Mouse (Mus musculus): Measurements from ENCODE around the gene Olfr541. TPM values are rescaled to one million over a fixed set of nuclear protein-coding genes. Genes with fewer than 3 reads are reported as not detected.

Gene Olfr541
- polyA plus RNA-seq, 1 experiment from 2014 or later: not detected

- Histone ChIP-seq H3K27me3 (ENCODE audit: insufficient read depth, poor library complexity, severe bottlenecking) (no peaks in the 10 kb centered on the region), H3K27ac (no peak overlapping the region), H3K9me3 (no peaks in the 10 kb centered on the region), H3K36me3 (no peaks in the 10 kb centered on the region), H3K4me1 (no peaks in the 10 kb centered on the region), H3K4me3 (no peak overlapping the region)
- WGBS: 70% methylated on average over 6 of the region's 6 CpGs
- no peak for DNase-seq (ENCODE audit: low spot score)
Measured at GRCm38 (mm10) chr7:140748116-140748826, 51.2 kb downstream of the Olfr541 start.

GRCm38 (mm10) chr7:140748827-140749160, 51.7 kb downstream of the Olfr541 start:
- H3K9me3 ChIP-seq: no peaks in the 10 kb centered on the region
- no peaks in the 10 kb centered on the region for H3K4me1 ChIP-seq

GRCm38 (mm10) chr7:140754556-140754955, 57.5 kb downstream of the Olfr541 start:
- Histone ChIP-seq H3K4me1 (no peaks in the 10 kb centered on the region), H3K9me3 (no peaks in the 10 kb centered on the region), H3K4me3 (no peak overlapping the region), H3K36me3 (no peaks in the 10 kb centered on the region), H3K27ac (no peak overlapping the region), H3K27me3 (ENCODE audit: insufficient read depth, poor library complexity, severe bottlenecking) (no peaks in the 10 kb centered on the region)
- no peak for DNase-seq (ENCODE audit: low spot score)

More at GRCm38 (mm10) chr7:140748827-140749160, 51.7 kb downstream of the Olfr541 start:
- no peak overlapping the region for H3K4me3 ChIP-seq
- DNase-seq (ENCODE audit: low spot score): no peak
- no peak overlapping the region for H3K27ac ChIP-seq
- H3K36me3 ChIP-seq: no peaks in the 10 kb centered on the region
- 77% methylated on average over 3 of the region's 3 CpGs for WGBS
- no peaks in the 10 kb centered on the region for H3K27me3 ChIP-seq (ENCODE audit: insufficient read depth, poor library complexity, severe bottlenecking)

Other genes with a start within 250 kb of the Olfr541 start
- not detected in 2 replicates for gene Olfr533, start 233.9 kb upstream of the Olfr541 start, polyA plus RNA-seq (2016; fragmentation: Nextera tagmentation; extraction: Ambion mirVana)
- not detected in 2 replicates for gene Olfr535, start 213.1 kb upstream of the Olfr541 start, polyA plus RNA-seq (2016; fragmentation: Nextera tagmentation; extraction: Ambion mirVana)
- not detected in 2 replicates for gene Olfr536, start 189.9 kb upstream of the Olfr541 start, polyA plus RNA-seq (2016; fragmentation: Nextera tagmentation; extraction: Ambion mirVana)
- gene Olfr538, start 129.4 kb upstream of the Olfr541 start, polyA plus RNA-seq (2016; fragmentation: Nextera tagmentation; extraction: Ambion mirVana): not detected in 2 replicates
- gene Olfr46, start 96.0 kb upstream of the Olfr541 start, polyA plus RNA-seq (2016; fragmentation: Nextera tagmentation; extraction: Ambion mirVana): not detected in 2 replicates
- not detected in 2 replicates for gene Olfr61, start 68.3 kb upstream of the Olfr541 start, polyA plus RNA-seq (2016; fragmentation: Nextera tagmentation; extraction: Ambion mirVana)
- gene Olfr53, start 50.8 kb upstream of the Olfr541 start, polyA plus RNA-seq (2016; fragmentation: Nextera tagmentation; extraction: Ambion mirVana): not detected in 2 replicates
- not detected in 2 replicates for gene Olfr539, start 37.3 kb upstream of the Olfr541 start, polyA plus RNA-seq (2016; fragmentation: Nextera tagmentation; extraction: Ambion mirVana)
- gene Olfr45, start 15.3 kb upstream of the Olfr541 start, polyA plus RNA-seq (2016; fragmentation: Nextera tagmentation; extraction: Ambion mirVana): not detected in 2 replicates
- not detected in 2 replicates for gene Cyp2e1, start 66.5 kb downstream of the Olfr541 start, polyA plus RNA-seq (2016; fragmentation: Nextera tagmentation; extraction: Ambion mirVana)
- 0.16 and 0.49 TPM in 2 replicates for gene Syce1, start 90.6 kb downstream of the Olfr541 start, polyA plus RNA-seq (2016; fragmentation: Nextera tagmentation; extraction: Ambion mirVana)
- gene Zfp941, start 124.9 kb downstream of the Olfr541 start, polyA plus RNA-seq (2016; fragmentation: Nextera tagmentation; extraction: Ambion mirVana): 1.0 and 1.1 TPM in 2 replicates
- 0.85 TPM in 1 of 2 replicates, not detected in the other for gene Urah, start 137.8 kb downstream of the Olfr541 start, polyA plus RNA-seq (2016; fragmentation: Nextera tagmentation; extraction: Ambion mirVana)
- not detected in 2 replicates for gene Scgb1c1, start 148.3 kb downstream of the Olfr541 start, polyA plus RNA-seq (2016; fragmentation: Nextera tagmentation; extraction: Ambion mirVana)
- not detected in 2 replicates for gene Odf3, start 150.5 kb downstream of the Olfr541 start, polyA plus RNA-seq (2016; fragmentation: Nextera tagmentation; extraction: Ambion mirVana)
- not detected in 2 replicates for gene Gm45785, start 159.1 kb downstream of the Olfr541 start, polyA plus RNA-seq (2016; fragmentation: Nextera tagmentation; extraction: Ambion mirVana)
- 47.3 and 58.8 TPM in 2 replicates for gene Ric8a, start 159.7 kb downstream of the Olfr541 start, polyA plus RNA-seq (2016; fragmentation: Nextera tagmentation; extraction: Ambion mirVana)
- 28.1 and 31.4 TPM in 2 replicates for gene Bet1l, start 160.3 kb downstream of the Olfr541 start, polyA plus RNA-seq (2016; fragmentation: Nextera tagmentation; extraction: Ambion mirVana)
- 249 and 270 TPM in 2 replicates for gene Psmd13, start 184.7 kb downstream of the Olfr541 start, polyA plus RNA-seq (2016; fragmentation: Nextera tagmentation; extraction: Ambion mirVana)
- gene Sirt3, start 185.0 kb downstream of the Olfr541 start, polyA plus RNA-seq (2016; fragmentation: Nextera tagmentation; extraction: Ambion mirVana): 31.5 and 40.1 TPM in 2 replicates
- gene Cox8b, start 203.2 kb downstream of the Olfr541 start, polyA plus RNA-seq (2016; fragmentation: Nextera tagmentation; extraction: Ambion mirVana): 13.6 and 46.8 TPM in 2 replicates
- 0.14 TPM in 1 of 2 replicates, not detected in the other for gene Nlrp6, start 223.6 kb downstream of the Olfr541 start, polyA plus RNA-seq (2016; fragmentation: Nextera tagmentation; extraction: Ambion mirVana)
- gene Pgghg, start 244.1 kb downstream of the Olfr541 start, polyA plus RNA-seq (2016; fragmentation: Nextera tagmentation; extraction: Ambion mirVana): 13.7 and 16.1 TPM in 2 replicates

Measured in heart, embryonic 10.5 days (tissue).